Mouse (Mus musculus) A20 (cell line): Measurements from ENCODE around the gene Mrps5.

Experiments used
- DNase-seq: peaks from one replicate; pipeline ENCODE4 v3.0.0-alpha.2; 2011; ENCODE audit warnings: low read depth, low spot score

Gene Mrps5

DNA sequence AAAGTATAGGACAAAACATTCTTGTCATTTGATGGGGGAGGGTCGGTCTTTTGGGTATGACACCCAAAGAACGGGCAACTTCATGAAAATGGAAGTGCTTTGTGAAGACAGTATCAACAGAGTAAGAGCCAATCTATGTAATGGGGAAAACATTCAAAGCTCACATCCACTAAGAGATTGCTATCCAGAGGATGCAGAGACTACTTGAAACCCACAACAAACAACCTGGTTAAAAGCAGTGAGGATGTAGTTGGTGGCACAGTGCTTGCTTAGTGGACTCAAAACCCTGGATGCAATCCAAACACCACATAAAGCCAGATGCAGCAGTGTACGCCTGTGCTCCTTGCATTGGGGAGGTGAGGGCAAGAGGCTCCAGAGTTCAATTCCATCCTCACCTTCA, 32.3 kb downstream of the Mrps5 start:
- DNase-seq = no peak

DNA sequence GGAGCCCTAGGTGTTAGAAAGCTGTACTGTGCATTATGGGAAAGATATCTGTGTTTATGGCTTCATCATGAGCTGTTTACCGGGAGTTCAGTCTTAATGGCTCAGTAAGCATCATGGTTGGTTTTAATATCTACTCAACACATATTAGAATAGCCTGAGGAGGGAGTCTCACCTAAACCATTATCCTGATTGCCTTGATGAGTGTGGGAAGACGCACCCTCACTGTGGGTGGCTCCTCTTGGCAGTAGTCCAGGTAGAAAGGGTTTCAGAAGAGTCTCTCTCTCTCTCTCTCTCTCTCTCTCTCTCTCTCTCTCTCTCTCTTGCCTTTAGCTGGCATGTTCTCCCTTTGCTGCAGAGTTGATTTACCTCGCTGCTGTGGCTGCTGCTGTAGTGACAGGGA, 35.0 kb downstream of the Mrps5 start:
- no peak for DNase-seq

- no peak for DNase-seq
Measured at GRCm38 (mm10) chr2:127624786-127625185, 37.8 kb downstream of the Mrps5 start.

GRCm38 (mm10) chr2:127625659-127626058, 38.6 kb downstream of the Mrps5 start:
- DNase-seq = no peak

DNA sequence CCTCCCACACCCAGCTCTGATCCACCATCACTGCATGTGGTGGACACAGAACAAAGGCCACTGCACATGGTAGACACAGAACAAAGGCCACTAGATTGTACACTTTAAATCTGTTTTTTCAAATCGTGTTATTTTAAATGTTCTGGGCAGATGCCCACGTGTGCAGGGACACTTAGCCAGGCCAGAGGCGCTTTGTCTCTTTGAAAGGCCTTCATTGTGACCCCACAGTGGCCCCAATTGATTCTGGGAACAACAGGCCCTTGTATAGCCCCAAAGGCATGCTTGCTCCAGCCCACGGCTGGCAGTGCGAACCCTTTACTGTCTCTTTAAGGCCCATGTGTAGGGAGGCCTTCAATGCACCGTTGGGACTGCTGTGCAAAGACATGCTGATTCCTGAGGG, 40.3 kb downstream of the Mrps5 start:
- no peak for DNase-seq

- DNase-seq = no peak
Measured at GRCm38 (mm10) chr2:127627990-127628570, 41.1 kb downstream of the Mrps5 start.

- DNase-seq = no peak
Measured at GRCm38 (mm10) chr2:127632601-127633000, 45.6 kb downstream of the Mrps5 start.

GRCm38 (mm10) chr2:127635581-127635980, 48.6 kb downstream of the Mrps5 start:
- DNase-seq = no peak

- no peak for DNase-seq
Measured at GRCm38 (mm10) chr2:127638973-127639372, 52.0 kb downstream of the Mrps5 start.

GRCm38 (mm10) chr2:127643728-127644704, 57.0 kb downstream of the Mrps5 start:
- DNase-seq = no peak

DNA sequence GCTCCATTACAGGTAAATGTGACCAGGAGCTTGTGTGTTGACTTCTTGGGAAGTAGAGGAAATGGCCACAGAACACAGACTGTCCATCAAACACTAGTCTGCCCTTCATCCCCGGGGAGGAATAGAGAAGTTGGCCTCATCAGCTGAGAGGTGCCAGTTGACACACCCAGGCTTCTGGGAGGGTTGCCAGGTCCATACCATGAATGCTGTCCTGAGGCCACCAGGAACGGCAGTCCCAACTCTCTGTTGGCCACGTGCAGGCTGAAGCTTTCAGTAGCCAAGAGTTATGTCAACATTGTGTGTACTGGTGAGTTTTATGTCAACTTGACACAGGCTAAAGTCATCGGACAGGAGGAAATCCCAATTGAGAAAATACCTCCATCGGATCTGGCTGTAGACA, 59.9 kb downstream of the Mrps5 start:
- DNase-seq = no peak

DNA sequence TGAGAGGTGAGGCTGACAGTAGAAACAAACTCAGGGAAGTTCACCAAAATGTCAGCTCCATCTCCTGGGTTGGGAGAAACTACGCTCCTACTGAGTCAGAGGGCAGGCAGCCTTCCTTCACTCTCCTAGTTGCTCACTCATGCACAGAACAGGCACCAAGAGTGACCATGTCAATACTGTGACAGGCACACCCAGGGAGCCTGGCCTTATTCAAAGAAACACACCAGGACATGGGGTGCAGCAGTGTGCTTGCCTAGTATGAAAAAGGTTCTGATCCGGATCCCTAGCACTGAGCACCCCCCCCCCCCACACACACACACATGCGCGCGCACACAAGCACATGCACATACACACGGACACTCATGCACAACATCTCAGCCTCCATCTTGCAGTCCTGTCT, 61.1 kb downstream of the Mrps5 start:
- no peak for DNase-seq

GRCm38 (mm10) chr2:127649921-127650320, 62.9 kb downstream of the Mrps5 start:
- DNase-seq = no peak

DNA sequence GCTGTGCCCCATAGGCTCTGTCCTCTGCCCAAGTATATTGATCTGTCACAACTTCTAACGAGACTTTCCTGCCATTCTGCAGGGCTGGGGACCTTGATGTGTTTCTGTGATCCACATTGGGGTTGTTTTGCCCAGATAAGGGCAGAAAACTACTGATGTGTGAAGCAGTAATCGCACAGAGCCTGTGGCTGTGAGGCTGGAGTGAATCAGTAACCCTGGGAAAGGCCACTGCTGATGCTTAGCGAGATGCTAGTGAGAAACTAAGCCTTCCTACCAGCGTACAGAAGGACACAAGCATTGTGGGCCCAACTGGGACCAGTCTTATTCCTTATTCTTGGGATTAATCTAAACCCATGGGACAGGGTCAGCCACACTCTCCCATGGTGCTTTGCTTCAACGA, 64.6 kb downstream of the Mrps5 start:
- no peak for DNase-seq

GRCm38 (mm10) chr2:127652335-127652734, 65.3 kb downstream of the Mrps5 start:
- no peak for DNase-seq

DNA sequence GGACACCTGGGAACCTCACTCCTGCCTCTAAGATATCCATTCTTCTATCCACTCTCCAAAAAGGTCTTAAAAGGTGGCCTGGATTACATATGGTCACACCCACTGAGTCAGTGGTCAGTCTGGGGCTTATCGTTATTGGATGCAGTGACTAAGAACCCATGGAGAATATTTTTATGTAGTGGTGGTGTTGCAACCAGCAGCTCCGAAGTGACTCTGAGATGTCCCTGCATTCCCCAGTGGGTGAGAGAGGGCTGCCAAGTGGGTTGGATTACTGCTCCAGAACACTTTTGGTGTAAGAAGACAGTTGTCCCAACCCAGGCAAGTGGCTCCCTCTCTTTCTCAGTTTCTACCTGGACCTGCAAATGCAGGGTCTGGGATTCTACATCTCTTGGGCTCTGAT, 65.8 kb downstream of the Mrps5 start:
- DNase-seq = no peak

GRCm38 (mm10) chr2:127654786-127655185, 67.8 kb downstream of the Mrps5 start:
- no peak for DNase-seq

GRCm38 (mm10) chr2:127655419-127655818, 68.4 kb downstream of the Mrps5 start:
- no peak for DNase-seq

DNA sequence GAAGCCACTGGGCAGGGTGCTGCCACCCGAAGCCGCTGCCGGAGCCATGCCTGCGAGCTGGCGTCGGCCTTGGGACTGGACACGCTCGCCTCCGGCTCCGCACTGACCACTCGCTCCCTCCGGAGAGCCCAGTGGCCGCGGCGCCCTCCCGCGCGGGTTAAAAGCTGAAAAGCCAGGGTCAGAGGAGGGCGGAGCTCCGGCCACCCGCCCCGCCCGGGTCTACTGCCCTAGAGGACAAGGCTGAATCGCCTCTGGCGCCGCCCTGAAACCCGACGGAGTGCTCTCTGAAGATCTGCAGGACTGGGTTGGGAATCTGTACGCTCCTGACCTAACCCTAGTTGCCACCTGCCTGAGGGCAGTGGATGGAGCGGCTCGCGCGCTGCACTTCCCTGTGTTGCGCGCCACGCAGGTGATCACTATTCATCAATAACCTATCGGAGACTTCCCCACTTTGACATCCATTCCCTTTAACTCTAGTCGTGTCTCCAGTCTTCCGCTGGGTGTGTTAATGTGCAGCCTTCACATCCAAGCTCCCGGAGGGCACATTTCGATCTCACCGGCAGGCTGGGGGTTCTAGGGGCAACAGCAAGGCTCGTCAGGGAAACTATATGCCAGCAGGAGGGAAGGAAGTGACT, 69.2 kb downstream of the Mrps5 start, which contains the start of gene Mal:
Gene Mal (minus strand): TSS at position 610 of the 635 bp plus-strand sequence.
- no peak for DNase-seq
